Mouse (Mus musculus) C2C12 (cell line): ENCODE measurements around the gene Pde1c. TPM values are rescaled to one million over a fixed set of nuclear protein-coding genes. Genes with fewer than 3 reads are reported as not detected.

Experiments used
- H3K27me3 ChIP-seq: one replicate; pipeline ENCODE4 v1.6.1; 2011; ENCODE audit not compliant: control insufficient read depth, insufficient read depth, insufficient read length
- H3K36me3 ChIP-seq: one replicate; pipeline ENCODE4 v1.6.1; 2011; ENCODE audit not compliant: control insufficient read depth, insufficient read depth
- H3K4me3 ChIP-seq: one replicate; pipeline ENCODE4 v1.5.1; 2011; ENCODE audit warnings: mild to moderate bottlenecking, control low read depth; ENCODE audit not compliant: poor library complexity, insufficient read depth, severe bottlenecking
- H3K79me2 ChIP-seq: one replicate; pipeline ENCODE4 v1.6.1; 2011; ENCODE audit not compliant: control insufficient read depth, insufficient read depth
- H3K79me3 ChIP-seq: one replicate; pipeline ENCODE4 v1.6.1; 2011; ENCODE audit warnings: low read depth, control low read depth
- H3ac ChIP-seq: one replicate; pipeline ENCODE3; 2011; ENCODE audit warnings: low read depth; ENCODE audit not compliant: control insufficient read depth, insufficient read length
- CEBPB ChIP-seq: IDR thresholded peaks from one replicate; pipeline ENCODE4 v1.6.1; 2011; ENCODE audit warnings: low read depth, mild to moderate bottlenecking, control low read depth, moderate library complexity
- CTCF ChIP-seq: IDR thresholded peaks from one replicate; pipeline ENCODE4 v1.5.1; 2011; ENCODE audit not compliant: control insufficient read depth, insufficient read depth, insufficient read length
- FOSL1 ChIP-seq: IDR thresholded peaks from one replicate; pipeline ENCODE4 v1.8.0; 2011; ENCODE audit warnings: mild to moderate bottlenecking, low read length; ENCODE audit not compliant: poor library complexity, insufficient read depth, severe bottlenecking
- MAX ChIP-seq: IDR thresholded peaks from one replicate; pipeline ENCODE4 v1.6.1; 2011; ENCODE audit warnings: mild to moderate bottlenecking, control low read depth
- MYOD1 ChIP-seq: IDR thresholded peaks from one replicate; pipeline ENCODE4 v1.6.1; 2011; ENCODE audit warnings: low read depth; ENCODE audit not compliant: control insufficient read depth, insufficient read length
- MYOG ChIP-seq: IDR thresholded peaks from one replicate; pipeline ENCODE4 v1.6.1; 2011; ENCODE audit not compliant: control insufficient read depth, insufficient read length; ENCODE audit errors: extremely low read depth
- USF1 ChIP-seq: IDR thresholded peaks from one replicate; pipeline ENCODE4 v1.6.1; 2011; ENCODE audit warnings: low read depth, mild to moderate bottlenecking, control low read depth, moderate library complexity
- polyA plus RNA-seq: library from polyadenylated mRNA; unstranded; fragments of >200 nt; fragmentation: generic; extraction: Trizol; gene quantifications from one replicate; pipeline ENCODE4 v1.2.1, GENCODE M21; 2012; ENCODE audit warnings: missing spikeins

Gene Pde1c
- polyA plus RNA-seq, 1 experiment, result 0.05 TPM

GRCm38 (mm10) chr6:56099520-56100101 is 469.3 kb downstream of the Pde1c start:
- TF ChIP-seq MYOG, result no peak
- no peak for TF ChIP-seq FOSL1
- TF ChIP-seq CTCF, result no peak
- no peak for TF ChIP-seq USF1
- TF ChIP-seq MYOD1, result no peak
- no peak for TF ChIP-seq CEBPB
- no peak for TF ChIP-seq MAX
- no peaks in the 10 kb centered on the region for H3K79me3 ChIP-seq

GRCm38 (mm10) chr6:56098427-56098826 is 470.5 kb downstream of the Pde1c start:
- Histone ChIP-seq H3K27me3 (no peaks in the 10 kb centered on the region), H3K79me2 (no peaks in the 10 kb centered on the region), H3K79me3 (no peaks in the 10 kb centered on the region), H3ac (no peak overlapping the region), H3K4me3 (no peak overlapping the region), H3K36me3 (no peaks in the 10 kb centered on the region)
- TF ChIP-seq MYOD1 (no peak), MAX (no peak), MYOG (no peak), CEBPB (no peak), CTCF (no peak), USF1 (no peak), FOSL1 (no peak)

More at GRCm38 (mm10) chr6:56099520-56100101, 469.3 kb downstream of the Pde1c start:
- H3K36me3 ChIP-seq, result no peaks in the 10 kb centered on the region
- H3K79me2 ChIP-seq, result no peaks in the 10 kb centered on the region
- no peaks in the 10 kb centered on the region for H3K27me3 ChIP-seq
- no peak overlapping the region for H3ac ChIP-seq
- no peak overlapping the region for H3K4me3 ChIP-seq

- H3K36me3 ChIP-seq, result no peaks in the 10 kb centered on the region
- H3K79me3 ChIP-seq, result no peaks in the 10 kb centered on the region
- H3K27me3 ChIP-seq, result no peaks in the 10 kb centered on the region
- H3K4me3 ChIP-seq, result no peak overlapping the region
- TF ChIP-seq CTCF, result no peak
- no peak for TF ChIP-seq MAX
- TF ChIP-seq FOSL1, result no peak
- TF ChIP-seq MYOG, result no peak
- TF ChIP-seq MYOD1, result no peak
- no peak for TF ChIP-seq CEBPB
- TF ChIP-seq USF1, result no peak
- no peak overlapping the region for H3ac ChIP-seq
- no peaks in the 10 kb centered on the region for H3K79me2 ChIP-seq
Observed at GRCm38 (mm10) chr6:56076378-56076805, 492.5 kb downstream of the Pde1c start.

DNA sequence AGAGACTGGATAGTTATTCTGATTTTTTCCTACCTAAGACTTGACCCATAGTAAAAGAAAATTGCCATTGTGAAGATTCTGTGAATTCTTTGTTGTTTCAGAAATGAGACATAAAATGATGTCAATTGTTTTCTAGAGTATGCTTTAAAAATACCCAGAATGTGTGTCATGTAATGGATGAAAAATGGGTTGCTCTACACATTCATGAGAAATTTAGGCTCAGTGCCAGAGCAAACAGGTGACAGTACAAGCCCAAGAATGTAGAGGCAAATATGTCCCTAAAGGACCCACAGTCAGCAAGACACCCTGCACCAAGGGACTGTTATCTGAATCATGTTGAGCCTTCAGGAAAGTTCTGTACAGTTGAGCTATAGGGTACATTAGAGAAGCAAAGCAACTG is 500.4 kb downstream of the Pde1c start:
- Histone ChIP-seq H3K27me3 (no peaks in the 10 kb centered on the region), H3K79me3 (no peaks in the 10 kb centered on the region), H3K36me3 (no peaks in the 10 kb centered on the region), H3ac (no peak overlapping the region), H3K79me2 (no peaks in the 10 kb centered on the region), H3K4me3 (no peak overlapping the region)
- TF ChIP-seq CTCF (no peak), USF1 (no peak), MAX (no peak), CEBPB (no peak), FOSL1 (no peak), MYOG (no peak), MYOD1 (no peak)

DNA sequence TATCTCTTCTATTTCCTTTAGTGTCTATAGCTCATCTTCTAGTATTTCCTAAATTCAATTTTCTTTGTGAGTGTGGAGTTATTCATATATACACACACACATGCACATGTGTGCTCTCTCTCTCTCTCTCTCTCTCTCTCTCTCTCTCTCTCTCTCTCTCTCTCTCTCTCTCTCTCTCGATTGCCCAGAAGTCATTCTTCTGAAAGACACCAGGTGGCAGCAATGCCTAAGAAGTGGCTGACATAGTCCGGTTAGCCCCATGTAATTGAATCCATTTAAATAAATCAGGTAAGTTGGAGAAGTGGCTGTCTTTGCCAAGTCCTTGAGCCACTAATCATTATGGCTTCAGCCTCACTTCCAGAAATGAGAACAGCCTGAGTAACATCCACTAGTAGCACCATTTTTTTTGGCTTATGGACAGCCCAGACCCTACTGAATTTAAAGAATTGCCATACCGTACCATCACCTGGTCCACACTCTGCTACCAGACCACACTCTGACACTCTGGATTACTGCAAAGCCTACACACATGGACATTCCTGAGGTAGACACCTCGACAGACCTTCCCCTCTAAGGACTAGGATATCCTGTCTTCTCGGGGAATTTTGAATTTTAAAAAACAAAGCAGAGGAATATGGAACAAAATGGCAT is 502.1 kb downstream of the Pde1c start:
- TF ChIP-seq USF1 (no peak), CEBPB (no peak), MYOD1 (no peak), MAX (no peak), CTCF (no peak), MYOG (no peak), FOSL1 (no peak)

GRCm38 (mm10) chr6:56063736-56064135 is 505.2 kb downstream of the Pde1c start:
- H3K27me3 ChIP-seq, result no peaks in the 10 kb centered on the region
- no peaks in the 10 kb centered on the region for H3K79me3 ChIP-seq
- H3K4me3 ChIP-seq, result no peak overlapping the region
- no peak overlapping the region for H3ac ChIP-seq
- H3K79me2 ChIP-seq, result no peaks in the 10 kb centered on the region
- no peaks in the 10 kb centered on the region for H3K36me3 ChIP-seq
- TF ChIP-seq MYOG (no peak), CTCF (no peak), USF1 (no peak), FOSL1 (no peak), MYOD1 (no peak), MAX (no peak), CEBPB (no peak)

More for the DNA sequence above, 502.1 kb downstream of the Pde1c start:
- Histone ChIP-seq H3K36me3 (no peaks in the 10 kb centered on the region), H3K79me2 (no peaks in the 10 kb centered on the region), H3K79me3 (no peaks in the 10 kb centered on the region), H3K27me3 (no peaks in the 10 kb centered on the region), H3K4me3 (no peak overlapping the region), H3ac (no peak overlapping the region)
